Mouse (Mus musculus) lung, postnatal 0 days (tissue): Measurements from ENCODE around the gene Six3. TPM values are rescaled to one million over a fixed set of nuclear protein-coding genes. Genes with fewer than 3 reads are reported as not detected.

Experiments used
- ATAC-seq: fragments of 200-750 bp; cut with Nextera tagmentation; 2 replicates; pipeline ENCODE4 v1.8.0; 2017; ENCODE audit warnings: moderate library complexity
- DNase-seq: peaks from one replicate; pipeline ENCODE4 v3.0.0-alpha.2; 2016; ENCODE audit warnings: low spot score
- H3K27ac ChIP-seq: fragments of 300-500 bp; sonication (generic); 2 replicates; pipeline ENCODE4 v1.5.1; 2014; ENCODE audit warnings: antibody characterized with exemption, mild to moderate bottlenecking, low read length, mixed read lengths
- H3K27me3 ChIP-seq: fragments of 300-500 bp; sonication (generic); replicated peaks from 2 replicates; pipeline ENCODE4 v1.6.1; 2014; ENCODE audit warnings: low read length, mixed read lengths; ENCODE audit not compliant: insufficient read depth
- H3K36me3 ChIP-seq: fragments of 300-500 bp; sonication (generic); 2 replicates; pipeline ENCODE4 v1.6.1; 2014; ENCODE audit warnings: low read length, mixed read lengths; ENCODE audit not compliant: insufficient read depth
- H3K4me1 ChIP-seq: fragments of 300-500 bp; sonication (generic); 2 replicates; pipeline ENCODE4 v1.6.1; 2014; ENCODE audit warnings: antibody characterized with exemption, low read depth, low read length, mixed read lengths; ENCODE audit not compliant: insufficient read depth
- H3K4me2 ChIP-seq: fragments of 300-500 bp; sonication (generic); replicated peaks from 2 replicates; pipeline ENCODE4 v1.6.1; 2014; ENCODE audit warnings: low read depth, mild to moderate bottlenecking, low read length, moderate library complexity, mixed read lengths
- H3K4me3 ChIP-seq: fragments of 300-500 bp; sonication (generic); 2 replicates; pipeline ENCODE4 v1.5.1; 2014; ENCODE audit warnings: low read depth, low read length
- H3K9ac ChIP-seq: fragments of 300-500 bp; sonication (generic); replicated peaks from 2 replicates; pipeline ENCODE4 v1.6.1; 2014; ENCODE audit warnings: low read depth, mild to moderate bottlenecking
- H3K9me3 ChIP-seq: fragments of 300-500 bp; sonication (generic); 2 replicates; pipeline ENCODE4 v1.6.1; 2016; ENCODE audit warnings: low read length, mixed read lengths
- CTCF ChIP-seq: IDR thresholded peaks from 2 replicates; pipeline ENCODE4 v1.5.1; 2016; ENCODE audit warnings: antibody characterized with exemption, mild to moderate bottlenecking
- EP300 ChIP-seq: IDR thresholded peaks from 2 replicates; pipeline ENCODE4 v1.6.1; 2016; ENCODE audit warnings: antibody characterized with exemption, mild to moderate bottlenecking, control low read depth
- WGBS: fragments of 180-500 bp; shearing (Covaris S2); extraction: QIAGEN DNeasy Blood & Tissue Kit; methylation state at CpG from one replicate; pipeline ENCODE4 v1.1.7; 2014; 5-methylcytosine and 5-hydroxymethylcytosine counted together
- polyA plus RNA-seq: library from polyadenylated mRNA; unstranded; fragments of >200 nt; fragmentation: Nextera tagmentation; extraction: Ambion mirVana; gene quantifications from 2 replicates; pipeline ENCODE4 v1.2.1, GENCODE M21; 2015

Six3 gene
- not detected in 2 replicates for polyA plus RNA-seq

- 0% methylated on average over 29 of the region's 30 CpGs for WGBS
- H3K27me3 ChIP-seq, result peaks cover 99% of the 10 kb centered on the region
- H3K27ac ChIP-seq, result no peak within 1 kb of the TSS
- no peak within 1 kb of the TSS for H3K4me2 ChIP-seq
- DNase-seq, result no peak
- no peaks in the 10 kb centered on the region for H3K9me3 ChIP-seq
- no peaks in the 10 kb centered on the region for H3K36me3 ChIP-seq
- TF ChIP-seq CTCF (no peak), EP300 (no peak)
- no peak within 1 kb of the TSS for H3K4me3 ChIP-seq
- no peak for ATAC-seq
- H3K9ac ChIP-seq, result no peak within 1 kb of the TSS
- H3K4me1 ChIP-seq, result no peaks in the 10 kb centered on the region
These were observed at the start of gene Six3 for GRCm38 (mm10) chr17:85613266-85613860. Gene Six3 (plus strand): TSS chr17:85613608.

DNA sequence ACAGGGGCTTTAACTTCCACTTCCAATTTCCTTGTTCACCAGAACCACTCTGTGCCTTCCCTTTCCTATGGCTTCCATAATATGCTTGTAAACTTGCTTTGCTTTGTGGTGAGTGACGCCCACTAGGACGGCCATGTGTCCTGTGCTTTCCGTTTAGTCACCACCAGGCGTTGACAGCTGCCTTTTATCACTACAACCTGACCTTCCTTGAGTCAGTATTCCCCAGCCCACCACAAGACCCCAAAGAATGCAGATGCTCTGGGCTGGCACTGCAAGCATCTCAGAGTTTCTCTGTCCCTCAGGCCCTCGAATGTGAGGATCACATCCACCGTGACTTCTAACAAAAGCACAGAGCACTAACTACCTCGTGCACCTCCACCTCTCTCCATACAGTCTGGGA, 49.3 kb upstream of the Six3 start:
- Histone ChIP-seq H3K9ac (no peak overlapping the region), H3K27ac (no peak overlapping the region), H3K27me3 (0 out of 2 replicates have a peak, but pooled peaks cover 2% of the 10 kb centered on the region), H3K4me1 (no peaks in the 10 kb centered on the region), H3K36me3 (no peaks in the 10 kb centered on the region), H3K9me3 (no peaks in the 10 kb centered on the region), H3K4me2 (no peak overlapping the region), H3K4me3 (no peak overlapping the region)
- no peak for DNase-seq
- WGBS, result 43% methylated on average over 7 of the region's 7 CpGs
- no peak for ATAC-seq
- TF ChIP-seq CTCF (no peak), EP300 (no peak)

DNA sequence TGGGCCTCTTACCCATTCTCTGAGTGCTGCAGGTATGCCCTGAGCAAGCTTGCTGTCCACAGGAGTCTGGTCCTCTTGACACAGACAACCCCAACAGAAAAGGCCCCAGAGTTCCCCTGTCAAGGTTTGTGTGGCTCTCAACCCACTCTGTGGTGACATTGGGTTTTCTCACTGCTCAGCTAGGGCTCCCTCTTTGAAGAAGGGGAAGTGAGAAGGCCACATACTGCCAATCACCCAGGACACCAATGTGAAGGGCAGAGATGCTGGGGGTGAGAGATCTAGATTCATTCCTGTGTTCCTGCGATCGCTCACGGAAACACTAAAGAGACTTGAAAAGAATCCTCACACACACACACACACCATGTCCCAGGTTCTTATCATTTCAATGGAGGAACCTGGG, 39.4 kb upstream of the Six3 start:
- WGBS, result 85% methylated on average over 3 of the region's 3 CpGs
- Histone ChIP-seq H3K4me1 (no peaks in the 10 kb centered on the region), H3K36me3 (no peaks in the 10 kb centered on the region), H3K9ac (no peak overlapping the region), H3K27me3 (no peaks in the 10 kb centered on the region), H3K4me2 (no peak overlapping the region), H3K9me3 (no peaks in the 10 kb centered on the region), H3K27ac (no peak overlapping the region), H3K4me3 (no peak overlapping the region)
- DNase-seq, result no peak
- no peak for ATAC-seq
- TF ChIP-seq EP300 (no peak), CTCF (no peak)

- Histone ChIP-seq H3K9ac (no peak overlapping the region), H3K9me3 (no peaks in the 10 kb centered on the region), H3K4me3 (no peak overlapping the region), H3K27ac (no peak overlapping the region), H3K4me1 (no peaks in the 10 kb centered on the region), H3K36me3 (no peaks in the 10 kb centered on the region), H3K27me3 (no peaks in the 10 kb centered on the region), H3K4me2 (no peak overlapping the region)
- no peak for TF ChIP-seq EP300
- TF ChIP-seq CTCF, result no peak
- 43% methylated on average over 5 of the region's 5 CpGs for WGBS
- DNase-seq (no peak), ATAC-seq (no peak)
These were observed 35.1 kb upstream of the Six3 start for GRCm38 (mm10) chr17:85578290-85578689.

DNA sequence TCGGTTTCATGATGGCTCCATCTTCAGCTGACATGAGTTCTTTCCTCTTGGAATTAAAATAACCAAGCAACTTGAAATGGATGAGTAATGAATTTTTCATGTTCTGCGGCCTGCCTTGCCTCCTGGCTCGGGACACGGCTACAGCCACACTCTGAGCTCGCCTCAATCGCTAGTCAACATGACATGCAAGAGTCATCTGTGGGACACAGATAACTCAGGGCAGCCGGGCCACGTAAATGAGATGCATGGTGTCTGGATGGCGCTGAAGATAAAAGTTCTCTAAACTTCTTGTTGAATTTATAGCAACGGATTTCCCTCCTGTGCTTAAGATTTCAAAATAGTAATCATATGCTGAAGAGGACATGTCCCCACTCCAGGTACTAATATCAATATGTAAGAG, 34.1 kb upstream of the Six3 start:
- Histone ChIP-seq H3K9ac (no peak overlapping the region), H3K4me3 (no peak overlapping the region), H3K27ac (no peak overlapping the region), H3K9me3 (no peaks in the 10 kb centered on the region), H3K36me3 (no peaks in the 10 kb centered on the region), H3K4me1 (no peaks in the 10 kb centered on the region), H3K27me3 (no peaks in the 10 kb centered on the region), H3K4me2 (no peak overlapping the region)
- no peak for ATAC-seq
- no peak for DNase-seq
- 70% methylated on average over 10 of the region's 10 CpGs for WGBS
- no peak for TF ChIP-seq CTCF
- no peak for TF ChIP-seq EP300

GRCm38 (mm10) chr17:85580221-85580620, 33.2 kb upstream of the Six3 start:
- Histone ChIP-seq H3K4me1 (no peaks in the 10 kb centered on the region), H3K27ac (no peak overlapping the region), H3K4me3 (no peak overlapping the region), H3K27me3 (no peaks in the 10 kb centered on the region), H3K9ac (no peak overlapping the region), H3K4me2 (no peak overlapping the region), H3K36me3 (no peaks in the 10 kb centered on the region), H3K9me3 (no peaks in the 10 kb centered on the region)
- 83% methylated on average over 6 of the region's 6 CpGs for WGBS
- DNase-seq, result no peak
- no peak for TF ChIP-seq CTCF
- no peak for TF ChIP-seq EP300
- ATAC-seq, result no peak

DNA sequence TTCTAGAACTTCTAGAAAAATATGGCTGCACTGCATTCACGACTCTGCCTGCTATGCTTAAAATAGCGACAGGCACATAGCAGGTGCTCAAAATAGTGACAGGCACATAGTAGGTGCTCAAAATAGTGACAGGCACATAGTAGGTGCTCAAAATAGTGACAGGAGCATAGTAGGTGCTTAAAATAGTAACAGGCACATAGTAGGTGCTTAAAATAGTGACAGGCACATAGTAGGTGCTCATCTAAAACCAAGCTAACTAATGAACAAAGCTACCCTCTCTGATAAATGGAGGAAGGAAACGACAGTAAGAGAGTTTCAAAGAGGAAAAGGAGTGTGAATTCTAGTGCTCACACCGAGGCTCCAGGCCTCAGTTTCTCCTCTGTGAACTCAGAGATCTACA, 29.2 kb upstream of the Six3 start:
- H3K9ac ChIP-seq, result no peak overlapping the region
- H3K27ac ChIP-seq, result no peak overlapping the region
- no peak for ATAC-seq
- H3K9me3 ChIP-seq, result no peaks in the 10 kb centered on the region
- H3K36me3 ChIP-seq, result no peaks in the 10 kb centered on the region
- 84% methylated on average over 4 of the region's 4 CpGs for WGBS
- no peaks in the 10 kb centered on the region for H3K4me1 ChIP-seq
- H3K4me3 ChIP-seq, result no peak overlapping the region
- no peak overlapping the region for H3K4me2 ChIP-seq
- no peak for DNase-seq
- TF ChIP-seq CTCF (no peak), EP300 (no peak)
- H3K27me3 ChIP-seq, result no peaks in the 10 kb centered on the region
